Mouse (Mus musculus): ENCODE results near the gene Alpi.

Alpi gene

GRCm38 (mm10) chr1:87059042-87059665, 42.3 kb downstream of the Alpi start:
- DNase-seq (ENCODE audit: low read depth, low spot score), result no peak

DNA sequence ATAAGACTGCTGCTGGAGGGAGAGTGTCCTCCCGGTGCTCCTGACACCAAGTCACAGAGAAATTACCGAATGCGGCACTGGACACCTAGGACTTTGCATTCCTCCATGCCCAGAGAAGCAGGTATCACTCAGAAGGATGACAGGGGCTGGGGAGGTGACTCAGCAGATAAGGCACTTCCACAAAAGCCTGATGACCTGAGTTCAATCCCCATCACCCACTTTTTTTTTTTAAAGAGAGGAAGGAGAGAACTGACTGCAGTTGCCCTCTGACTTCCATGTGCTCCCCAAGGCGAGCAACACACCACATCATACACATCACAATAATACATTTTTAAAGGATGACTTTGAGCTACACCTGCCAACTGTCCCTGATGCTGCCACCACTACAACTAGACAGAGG, 44.3 kb downstream of the Alpi start:
- DNase-seq (ENCODE audit: low read depth, low spot score), result no peak

DNA sequence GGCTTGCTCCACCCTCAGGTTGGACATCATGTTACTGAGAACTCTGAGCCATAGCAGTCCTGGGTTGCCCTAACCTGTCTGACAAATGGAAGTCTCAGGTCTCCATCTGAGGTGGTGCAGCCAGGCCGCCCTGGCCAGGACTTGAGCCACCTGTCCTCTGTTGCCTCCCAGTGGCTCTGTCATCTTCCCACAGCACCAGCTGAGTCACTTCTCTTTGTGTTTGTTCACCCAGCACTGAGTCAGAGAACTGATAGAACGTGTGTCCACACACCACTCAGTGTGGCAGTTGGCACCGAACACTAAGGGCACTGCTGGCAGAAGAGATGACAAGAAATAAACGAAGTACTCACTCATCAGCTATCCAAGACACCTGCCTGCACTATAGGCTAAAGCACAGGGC, 50.0 kb downstream of the Alpi start:
- no peak for DNase-seq (ENCODE audit: low read depth, low spot score)

- DNase-seq (ENCODE audit: low read depth, low spot score), result no peak
Observed at GRCm38 (mm10) chr1:87050700-87051099, 50.7 kb downstream of the Alpi start.

DNA sequence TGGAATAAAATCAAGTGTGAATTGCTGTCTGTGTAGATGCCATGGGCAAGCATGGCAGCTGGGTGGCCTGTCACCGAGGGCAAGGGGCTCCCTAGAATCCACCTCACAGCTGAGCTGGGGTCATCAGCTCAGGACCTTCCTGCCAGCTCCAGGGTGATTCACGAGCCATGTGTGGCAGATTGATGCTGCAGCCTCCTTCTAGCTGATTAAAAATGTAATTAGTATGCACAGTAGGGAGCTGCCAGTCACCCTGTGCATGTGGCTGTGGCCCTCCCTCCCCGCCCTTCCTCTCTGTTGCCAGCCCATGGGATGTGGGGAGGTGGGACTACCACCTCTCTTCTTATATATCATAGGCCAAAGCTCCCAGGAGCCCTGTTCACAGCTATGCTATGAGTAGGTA, 51.3 kb downstream of the Alpi start:
- no peak for DNase-seq (ENCODE audit: low read depth, low spot score)

Measured in retina, postnatal 7 days (tissue).